Mouse (Mus musculus): ENCODE data around the gene Rmnd1.
A peak's percentile ranks its signal among the peaks of the same experiment; 100 is the strongest.

The Rmnd1 gene

DNA sequence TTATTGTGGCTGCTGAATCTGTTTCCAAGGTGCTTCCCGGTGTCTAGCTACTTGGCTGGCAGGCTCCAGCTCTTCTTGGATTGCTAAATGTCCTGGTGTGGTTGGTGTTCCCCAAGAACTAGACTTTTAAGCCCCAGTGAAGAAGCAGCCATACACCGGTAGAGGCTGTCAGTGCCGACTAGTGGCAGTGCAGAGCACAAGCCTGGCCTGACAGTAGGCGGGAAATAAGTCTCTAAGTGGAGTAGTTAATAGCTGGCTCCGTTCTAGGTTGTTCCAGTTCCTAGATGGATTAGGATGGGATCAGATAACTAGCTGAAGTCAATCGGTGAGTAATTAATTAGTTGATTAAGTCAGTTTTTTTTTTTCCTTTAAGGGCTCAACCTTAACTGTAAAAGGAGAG, 40.3 kb downstream of the Rmnd1 start:
- no peak for DNase-seq (ENCODE audit: low read depth, low spot score)

DNA sequence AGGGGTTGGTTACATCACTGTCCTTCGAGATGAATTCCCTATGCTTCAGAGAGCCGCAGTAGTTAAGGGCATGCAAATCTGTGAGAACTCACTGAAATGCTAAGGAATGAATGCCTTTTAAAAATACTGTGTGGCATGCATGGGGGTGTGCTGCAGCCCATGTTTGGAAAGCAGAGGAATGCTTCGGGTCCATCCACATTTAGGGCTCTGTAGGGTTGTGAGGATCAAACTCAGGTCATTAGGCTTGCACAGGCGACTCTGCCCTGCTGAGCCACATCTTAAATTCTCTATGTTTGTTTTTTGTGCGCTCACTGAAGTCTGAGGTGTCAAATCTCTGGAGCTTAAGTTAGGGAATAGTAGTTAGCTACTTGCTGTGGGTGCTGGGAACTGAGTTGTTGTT, 41.1 kb downstream of the Rmnd1 start:
- DNase-seq (ENCODE audit: low read depth, low spot score), result no peak

DNA sequence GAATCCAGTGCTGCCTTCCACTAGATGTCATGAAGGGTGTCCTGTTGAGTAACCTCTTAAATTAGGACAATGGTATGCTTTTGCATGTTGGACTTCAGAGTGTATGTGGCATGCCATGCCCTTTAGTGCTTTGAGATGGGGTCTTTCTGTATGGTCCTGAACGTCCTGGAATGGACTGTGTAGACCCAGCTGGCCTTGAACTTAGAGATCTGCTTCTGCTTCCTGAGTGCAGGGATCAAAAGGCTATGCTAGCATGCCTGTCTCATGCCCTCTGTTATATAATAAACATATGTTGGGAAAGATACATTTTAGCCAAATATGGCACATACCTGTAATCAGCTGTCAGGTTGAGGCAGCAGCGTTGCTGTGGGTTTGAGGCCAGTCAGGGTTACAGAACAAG, 41.6 kb downstream of the Rmnd1 start:
- DNase-seq (ENCODE audit: low read depth, low spot score), result no peak

- no peak for DNase-seq (ENCODE audit: low read depth, low spot score)
Measured at GRCm38 (mm10) chr10:4389461-4390112, 42.6 kb downstream of the Rmnd1 start.

DNA sequence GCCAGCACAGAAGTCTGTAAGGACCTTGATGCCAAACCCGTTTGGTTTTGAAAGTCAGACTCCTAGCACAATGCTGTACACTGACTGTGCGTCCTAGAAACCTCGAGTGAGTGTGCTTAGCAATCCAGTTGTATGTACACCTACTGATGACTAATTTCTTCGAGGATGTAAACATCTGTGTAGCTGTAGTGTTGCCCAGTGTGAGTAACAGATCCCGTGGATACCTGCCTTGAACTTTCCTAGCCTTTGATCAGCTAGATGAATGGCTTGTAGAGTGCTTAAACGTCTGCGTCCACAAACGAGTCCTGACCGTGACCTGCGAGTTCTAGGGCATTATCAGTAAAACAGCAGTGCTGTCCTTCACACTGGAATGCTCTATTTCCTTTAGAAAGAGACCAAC, 43.2 kb downstream of the Rmnd1 start:
- no peak for DNase-seq (ENCODE audit: low read depth, low spot score)

GRCm38 (mm10) chr10:4388384-4388745, 43.8 kb downstream of the Rmnd1 start:
- DNase-seq (ENCODE audit: low read depth, low spot score), result no peak

DNA sequence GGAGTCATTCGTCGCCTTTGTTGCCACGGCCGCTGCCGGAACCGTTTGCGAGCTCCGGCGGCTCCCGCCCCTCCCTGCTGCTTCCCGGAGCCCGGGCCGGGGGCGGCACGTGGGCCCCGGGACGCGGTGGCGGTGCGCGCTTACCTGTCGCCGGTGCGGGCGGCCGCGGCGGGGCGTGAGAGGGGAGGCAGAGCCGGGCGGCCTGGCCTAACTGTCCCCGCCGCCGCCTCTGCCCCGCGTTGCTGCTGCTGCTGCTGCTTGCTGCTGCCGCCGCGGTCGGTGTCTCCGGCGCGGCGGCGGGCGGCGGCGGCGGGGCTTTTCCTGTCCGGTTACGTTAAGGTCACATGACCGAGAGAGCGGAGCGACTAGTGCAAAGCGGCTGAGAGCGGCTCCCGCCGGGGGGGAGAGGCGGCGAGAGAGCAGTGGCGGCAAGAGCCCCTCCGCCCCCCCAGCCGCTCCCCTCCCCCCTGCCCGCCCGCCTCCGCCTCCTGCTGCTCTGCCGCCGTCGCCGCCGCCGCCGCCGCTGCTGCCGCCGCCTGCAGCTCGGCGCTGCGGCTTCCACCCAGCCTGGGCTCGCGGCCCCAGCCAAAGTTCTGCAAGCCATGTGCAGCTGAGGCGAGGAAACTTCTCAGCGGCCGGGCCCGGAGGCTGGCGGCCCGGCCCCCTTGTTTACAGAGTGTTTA, 44.3 kb downstream of the Rmnd1 start, which contains the start of gene Zbtb2:
Gene Zbtb2, minus strand, starts transcription at position 408 of the 683 bp plus-strand sequence.
- DNase-seq (ENCODE audit: low read depth, low spot score), result no peak

DNA sequence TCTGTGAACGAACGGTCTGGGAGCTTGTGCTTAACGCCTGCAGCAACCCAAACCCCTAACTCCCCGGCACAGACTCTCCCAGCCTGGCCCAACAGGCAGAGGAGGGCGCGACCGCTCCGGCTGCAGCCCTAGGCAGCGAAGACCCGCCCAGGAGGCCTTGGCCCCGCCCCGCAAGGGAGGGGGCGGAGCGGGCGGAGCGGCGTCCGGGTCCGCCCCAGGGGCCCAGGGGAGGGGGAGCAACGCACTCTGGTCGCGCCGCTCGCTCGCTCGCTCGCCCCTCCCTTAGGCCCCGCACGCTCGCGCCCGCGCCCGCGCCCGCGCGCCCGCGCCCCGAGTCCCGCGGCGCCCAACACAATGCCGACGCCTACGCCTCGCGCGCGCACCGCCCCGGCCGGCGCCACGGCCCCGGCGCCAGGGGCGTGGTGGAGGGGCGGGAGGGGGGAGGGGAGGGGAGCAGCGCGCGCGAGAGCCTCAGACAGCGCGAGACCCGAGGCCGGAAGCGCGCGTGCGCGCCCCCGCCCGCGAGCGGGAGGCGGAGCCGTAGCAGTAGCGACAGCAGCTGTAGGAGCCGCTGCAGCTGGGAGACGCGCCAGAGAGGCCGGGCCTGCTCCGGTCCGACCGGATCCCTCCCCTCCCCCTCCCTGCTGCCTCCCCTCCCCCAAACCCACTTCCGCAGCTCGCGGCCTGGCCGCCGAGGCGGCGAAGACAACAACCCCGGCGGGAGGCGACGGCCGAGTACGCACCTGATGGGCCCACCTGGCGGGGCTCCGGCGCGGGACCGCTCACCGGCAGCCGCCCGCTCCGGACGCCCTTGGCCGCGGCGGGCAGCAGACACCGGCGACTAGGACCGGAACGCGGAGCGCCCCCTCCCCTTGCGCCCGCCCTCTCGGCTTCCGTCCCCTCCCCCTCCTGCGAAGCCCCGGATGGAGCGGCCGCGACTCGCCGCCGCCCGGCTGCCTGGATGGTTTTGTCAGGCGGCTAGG, 45.3 kb downstream of the Rmnd1 start:
- peak; percentile 89 for DNase-seq (ENCODE audit: low read depth, low spot score)

GRCm38 (mm10) chr10:4384244-4384643, 47.9 kb downstream of the Rmnd1 start:
- DNase-seq (ENCODE audit: low read depth, low spot score), result no peak

DNA sequence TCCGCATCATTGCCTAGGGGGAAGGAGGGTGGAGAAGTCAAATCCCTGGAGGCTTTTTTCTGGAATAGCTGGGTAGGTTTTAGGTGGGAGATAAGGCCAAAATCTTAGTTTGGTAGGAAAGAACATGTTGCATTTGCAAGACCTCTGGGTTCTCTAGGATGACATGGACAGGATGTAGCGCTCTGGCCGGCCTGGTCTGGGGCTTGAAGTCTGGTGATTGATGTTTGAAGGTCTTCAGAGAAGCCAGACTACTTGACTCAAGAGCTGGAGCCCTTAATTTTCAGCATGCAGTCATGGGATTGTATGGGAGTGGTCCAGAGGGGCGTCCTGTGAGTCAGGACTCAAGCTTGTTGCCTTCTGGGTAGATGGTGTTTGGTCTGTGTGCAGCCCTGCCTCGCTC, 51.4 kb downstream of the Rmnd1 start:
- DNase-seq (ENCODE audit: low read depth, low spot score), result no peak

DNA sequence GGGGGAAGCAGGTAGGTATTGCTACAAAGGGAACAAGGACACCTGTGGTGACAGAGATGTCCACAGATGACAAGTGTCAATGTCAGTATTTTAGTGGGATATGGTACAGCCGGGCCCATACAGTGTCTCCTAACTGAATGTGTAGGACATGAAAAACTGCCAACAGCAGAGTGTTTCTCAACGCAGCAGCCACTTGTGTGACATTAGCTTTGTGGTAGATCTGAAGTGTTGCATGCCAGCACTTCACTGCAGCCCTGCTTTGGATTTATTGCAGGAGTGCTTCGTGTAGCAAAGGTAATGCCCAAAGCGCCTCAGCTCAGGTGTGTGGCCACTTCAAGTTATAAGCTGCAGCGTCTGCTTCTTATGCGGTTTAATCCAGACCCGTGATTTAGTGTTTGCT, 55.3 kb downstream of the Rmnd1 start:
- no peak for DNase-seq (ENCODE audit: low read depth, low spot score)

GRCm38 (mm10) chr10:4376461-4376860, 55.7 kb downstream of the Rmnd1 start:
- no peak for DNase-seq (ENCODE audit: low read depth, low spot score)

DNA sequence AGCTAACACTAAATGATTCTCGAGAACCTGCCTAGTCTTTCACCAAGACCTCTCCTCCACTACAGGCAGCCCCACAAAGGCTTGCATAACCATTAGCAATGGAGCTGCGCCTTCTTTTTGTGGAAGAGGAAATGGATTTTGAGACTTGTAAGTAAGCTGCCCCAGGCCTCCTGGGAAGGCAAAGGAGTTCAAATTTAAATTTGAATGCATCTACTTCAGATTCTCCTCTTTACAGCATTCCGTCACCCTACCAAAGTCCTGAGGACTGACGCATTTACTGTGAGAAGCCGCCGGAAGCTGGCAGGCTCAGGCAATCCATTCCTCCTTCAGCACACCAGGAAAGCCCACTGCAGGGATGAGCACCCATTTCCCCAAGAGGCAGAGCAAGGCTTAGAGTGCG, 56.9 kb downstream of the Rmnd1 start:
- peak; percentile 58 for DNase-seq (ENCODE audit: low read depth, low spot score)

GRCm38 (mm10) chr10:4374734-4375133, 57.5 kb downstream of the Rmnd1 start:
- DNase-seq (ENCODE audit: low read depth, low spot score), result no peak

GRCm38 (mm10) chr10:4374239-4374638, 57.9 kb downstream of the Rmnd1 start:
- no peak for DNase-seq (ENCODE audit: low read depth, low spot score)

- DNase-seq (ENCODE audit: low read depth, low spot score), result no peak
Measured at GRCm38 (mm10) chr10:4373558-4373957, 58.6 kb downstream of the Rmnd1 start.

- DNase-seq (ENCODE audit: low read depth, low spot score), result peak; percentile 52
Measured at GRCm38 (mm10) chr10:4372011-4372410, 60.2 kb downstream of the Rmnd1 start.

GRCm38 (mm10) chr10:4370105-4370504, 62.1 kb downstream of the Rmnd1 start:
- DNase-seq (ENCODE audit: low read depth, low spot score), result no peak

GRCm38 (mm10) chr10:4364618-4365017, 67.6 kb downstream of the Rmnd1 start:
- DNase-seq (ENCODE audit: low read depth, low spot score), result no peak

GRCm38 (mm10) chr10:4357435-4357834, 74.8 kb downstream of the Rmnd1 start:
- no peak for DNase-seq (ENCODE audit: low read depth, low spot score)

GRCm38 (mm10) chr10:4356640-4357039, 75.5 kb downstream of the Rmnd1 start:
- DNase-seq (ENCODE audit: low read depth, low spot score), result no peak

DNA sequence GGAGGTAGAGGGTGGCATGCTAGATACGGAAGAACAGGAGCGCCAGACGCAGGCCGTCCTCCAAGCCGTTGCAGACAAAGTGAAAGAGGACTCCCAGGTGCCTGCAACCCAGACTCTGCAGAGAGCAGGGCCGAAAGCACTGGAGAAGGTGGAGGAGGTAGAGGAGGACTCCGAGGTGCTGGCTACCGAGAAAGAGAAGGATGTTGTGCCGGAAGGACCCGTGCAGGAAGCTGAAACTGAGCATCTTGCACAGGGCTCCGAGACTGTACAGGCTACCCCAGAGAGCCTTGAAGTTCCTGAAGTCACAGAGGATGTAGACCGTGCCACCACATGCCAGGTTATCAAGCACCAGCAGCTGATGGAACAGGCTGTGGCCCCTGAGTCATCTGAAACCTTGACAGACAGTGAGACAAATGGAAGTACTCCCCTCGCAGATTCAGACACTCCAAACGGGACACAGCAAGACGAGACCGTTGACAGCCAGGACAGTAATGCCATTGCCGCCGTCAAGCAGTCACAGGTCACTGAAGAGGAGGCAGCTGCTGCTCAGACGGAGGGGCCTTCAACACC, 76.2 kb downstream of the Rmnd1 start:
- no peak for DNase-seq (ENCODE audit: low read depth, low spot score)

Data from WW6 (cell line).